Mouse (Mus musculus) erythroid progenitor cell, adult 5-6 weeks (primary cell): Measurements from ENCODE around the gene Hist1h4f. TPM values are rescaled to one million over a fixed set of nuclear protein-coding genes. Genes with fewer than 3 reads are reported as not detected.
"Not testable (repeated sequence)": the region's sequence is repeated elsewhere in the genome, so short reads cannot be mapped to it uniquely, and the experiment has no call there.

Experiments used
- ATAC-seq: replicated peaks from 2 replicates; pipeline ENCODE4 v1.8.0; 2016; ENCODE audit warnings: moderate number of reproducible peaks, mild to moderate bottlenecking, moderate TSS enrichment, inconsistent platforms; ENCODE audit not compliant: poor library complexity, low FRiP score, severe bottlenecking
- total RNA-seq, 2 experiments: library from RNA; stranded (forward) in 1 of 2; stranded (reverse) in 1 of 2; fragments of 150-400 nt in 1 of 2; fragments of 186-747, 209-891 nt in 1 of 2; gene quantifications; 2 replicates each; pipeline versions ENCODE4 v1.2.3 to v1.2.4; 2015 to 2017; ENCODE audit warnings: low replicate concordance in 2 of 2

The Hist1h4f gene
- total RNA-seq (2015; ENCODE audit: low replicate concordance): 838 and 1,105 TPM in 2 replicates
- total RNA-seq (2017; ENCODE audit: low replicate concordance): 7,675 and 12,079 TPM in 2 replicates

DNA sequence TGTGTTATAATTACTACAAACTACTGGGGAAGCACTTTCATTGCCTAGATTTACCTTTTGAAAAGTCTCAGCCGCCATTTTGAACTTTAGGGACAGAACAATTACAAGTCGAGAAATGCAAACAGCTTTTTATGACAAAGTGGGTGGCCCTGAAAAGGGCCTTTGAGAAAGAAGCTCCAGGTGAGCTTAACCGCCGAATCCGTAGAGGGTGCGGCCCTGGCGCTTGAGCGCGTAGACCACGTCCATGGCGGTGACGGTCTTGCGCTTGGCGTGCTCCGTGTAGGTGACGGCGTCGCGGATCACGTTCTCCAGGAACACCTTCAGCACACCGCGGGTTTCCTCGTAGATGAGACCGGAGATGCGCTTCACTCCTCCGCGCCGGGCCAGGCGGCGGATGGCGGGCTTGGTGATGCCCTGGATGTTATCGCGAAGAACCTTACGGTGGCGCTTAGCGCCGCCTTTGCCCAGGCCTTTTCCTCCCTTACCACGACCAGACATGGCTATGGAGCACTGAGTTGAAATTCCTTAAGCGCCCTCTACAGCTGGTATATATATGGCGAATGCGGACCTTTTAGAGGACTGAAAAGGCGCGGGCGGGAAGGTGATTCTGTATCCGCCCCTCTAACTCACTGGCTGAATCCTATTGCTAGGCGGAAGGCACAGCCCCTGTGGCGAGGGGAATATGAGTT is at the start of gene Hist1h4f:
Hist1h4f (minus strand) TSS at position 503 of the 689 bp plus-strand sequence.
- peak; percentile 52 for ATAC-seq

GRCm38 (mm10) chr13:23597957-23598356 is 46.5 kb upstream of the Hist1h4f start:
- peak; percentile 49 for ATAC-seq

DNA sequence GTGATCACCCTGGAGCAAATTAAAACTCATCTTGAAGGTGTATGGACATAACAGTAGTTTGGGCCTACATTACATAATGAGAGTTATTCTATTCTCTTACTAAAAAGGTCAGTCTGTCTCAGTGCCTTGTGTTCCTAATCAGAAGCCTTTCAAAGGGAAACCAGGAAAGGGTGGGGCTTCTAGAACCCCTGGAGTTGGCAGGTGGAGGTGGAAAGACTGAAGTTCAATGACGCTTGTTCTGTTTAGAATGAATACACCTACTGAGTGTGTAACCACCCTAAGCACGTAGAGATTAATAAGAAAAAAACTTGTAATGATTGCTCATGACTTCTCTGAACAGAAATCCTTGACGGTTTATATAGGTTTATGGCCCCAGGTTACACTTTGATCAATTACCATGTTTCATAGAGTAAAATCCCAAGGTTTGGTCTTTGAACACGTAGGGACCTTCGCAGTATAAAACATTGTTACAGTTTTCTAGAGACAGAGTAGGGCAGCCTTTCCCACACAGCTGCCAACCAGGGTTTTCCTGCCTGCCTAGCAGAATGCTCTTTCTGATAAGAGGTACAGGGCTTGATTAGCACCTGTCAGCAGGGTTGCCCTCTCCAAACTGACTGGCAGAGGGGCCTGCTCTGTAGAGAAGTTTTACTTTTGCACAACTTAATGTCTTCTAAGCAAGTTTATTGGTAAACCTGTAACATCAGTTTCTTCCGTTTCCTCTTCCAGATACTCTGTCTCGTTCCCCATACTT is 44.3 kb upstream of the Hist1h4f start:
- peak; percentile 93 for ATAC-seq

- no peak for ATAC-seq
These were observed 43.7 kb upstream of the Hist1h4f start for GRCm38 (mm10) chr13:23595185-23595584.

DNA sequence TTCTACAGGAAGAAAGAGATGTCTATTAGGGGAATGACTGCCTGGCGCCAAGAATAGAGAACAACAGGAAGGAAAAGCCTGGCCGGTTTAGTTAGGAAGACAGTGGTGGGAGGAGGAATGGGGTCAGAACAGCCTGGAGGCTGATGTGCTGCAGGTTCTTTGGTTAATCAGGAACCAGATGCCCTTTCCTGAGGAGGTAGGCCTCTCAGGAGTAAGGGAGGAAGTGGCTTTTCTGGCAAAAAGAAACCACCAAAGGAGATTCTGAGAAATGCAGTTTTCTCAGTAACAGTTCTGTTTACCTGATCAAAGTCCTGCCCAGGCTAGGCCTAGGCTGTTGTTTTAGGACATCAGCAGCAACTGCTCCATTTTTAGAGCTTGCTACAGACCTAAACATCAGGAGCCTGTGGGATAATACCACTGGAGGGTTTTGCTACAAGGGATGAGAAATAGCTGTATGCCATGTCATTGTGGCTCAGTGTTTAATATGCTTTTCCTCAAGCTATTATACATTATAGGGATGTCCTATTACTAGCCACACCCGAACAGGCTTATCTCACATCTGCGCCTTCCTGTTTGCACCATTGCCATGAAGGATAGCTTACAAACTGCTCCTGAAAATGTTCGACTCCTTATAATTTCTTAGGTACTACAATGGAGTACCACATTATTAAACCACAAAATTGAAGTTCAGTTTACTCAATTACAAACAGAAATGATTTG is 41.8 kb upstream of the Hist1h4f start:
- peak; percentile 57 for ATAC-seq

- no peak for ATAC-seq
These were observed 41.2 kb upstream of the Hist1h4f start for GRCm38 (mm10) chr13:23592614-23593013.

DNA sequence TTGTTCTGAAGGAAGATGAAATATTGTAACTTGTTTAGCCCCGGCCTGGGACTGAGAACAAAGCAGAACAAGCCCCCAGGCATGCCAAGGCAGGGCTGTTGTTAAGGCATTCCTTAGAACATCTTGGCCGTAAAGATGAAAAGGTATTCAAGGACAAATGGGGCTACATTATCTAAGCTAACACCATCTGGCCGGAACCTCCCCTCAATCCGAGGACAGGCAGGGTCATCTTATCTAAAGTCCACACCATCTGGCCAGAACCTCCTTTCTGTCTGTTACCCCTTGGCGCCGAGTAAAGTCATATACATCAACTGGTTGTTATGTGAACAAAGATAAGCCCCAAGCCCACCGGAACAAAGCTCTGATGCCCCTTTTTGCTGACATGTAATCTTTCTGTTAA is 40.4 kb upstream of the Hist1h4f start:
- ATAC-seq: not testable (repeated sequence)

DNA sequence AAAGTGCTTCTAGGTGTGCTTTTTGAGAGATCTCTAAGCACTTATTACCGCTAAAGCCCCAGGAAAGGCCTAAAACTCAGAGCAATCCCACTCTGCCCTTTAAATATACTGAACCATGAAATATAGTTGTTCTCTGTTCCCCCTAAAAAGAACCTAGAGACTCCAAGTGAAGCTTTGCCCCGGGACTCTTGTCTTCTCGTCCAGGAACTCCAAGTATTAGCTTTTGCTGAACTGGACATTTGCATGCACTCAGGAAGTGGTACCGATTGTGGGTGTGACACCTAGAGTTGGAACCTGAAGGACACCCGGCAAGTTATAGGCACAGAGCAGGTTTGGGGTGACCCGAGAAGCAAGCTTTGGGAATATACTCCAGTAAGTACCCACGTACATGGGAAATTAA is 39.8 kb upstream of the Hist1h4f start:
- ATAC-seq: no peak

GRCm38 (mm10) chr13:23586940-23587225 is 35.4 kb upstream of the Hist1h4f start:
- 0 out of 2 replicates have a peak, but pooled peaks have one; percentile 1 for ATAC-seq

GRCm38 (mm10) chr13:23586099-23586939 is 34.9 kb upstream of the Hist1h4f start:
- peak; percentile 26; the same call in 1 of the 2 replicates for ATAC-seq

DNA sequence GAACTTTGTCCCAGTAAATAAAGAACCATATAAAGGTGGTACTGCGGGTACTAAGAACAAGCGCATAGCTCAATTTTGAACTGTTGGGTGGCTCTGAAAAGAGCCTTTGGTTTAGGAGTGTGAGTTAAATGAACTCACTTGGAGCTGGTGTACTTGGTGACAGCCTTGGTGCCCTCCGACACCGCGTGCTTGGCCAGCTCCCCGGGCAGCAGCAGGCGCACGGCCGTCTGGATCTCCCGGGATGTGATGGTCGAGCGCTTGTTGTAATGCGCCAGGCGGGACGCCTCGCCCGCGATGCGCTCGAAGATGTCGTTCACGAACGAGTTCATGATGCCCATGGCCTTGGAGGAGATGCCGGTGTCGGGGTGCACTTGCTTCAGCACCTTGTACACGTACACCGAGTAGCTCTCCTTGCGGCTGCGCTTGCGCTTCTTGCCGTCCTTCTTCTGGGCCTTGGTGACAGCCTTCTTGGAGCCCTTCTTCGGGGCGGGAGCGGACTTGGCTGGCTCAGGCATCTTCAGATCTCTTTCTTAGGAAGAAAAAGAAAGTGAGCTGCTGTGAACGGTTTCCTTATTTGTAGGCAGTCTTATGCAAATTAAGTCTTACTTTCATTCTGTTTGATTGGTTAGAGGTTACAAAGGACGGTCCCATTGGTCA is 34.1 kb upstream of the Hist1h4f start:
- ATAC-seq: peak; percentile 68

DNA sequence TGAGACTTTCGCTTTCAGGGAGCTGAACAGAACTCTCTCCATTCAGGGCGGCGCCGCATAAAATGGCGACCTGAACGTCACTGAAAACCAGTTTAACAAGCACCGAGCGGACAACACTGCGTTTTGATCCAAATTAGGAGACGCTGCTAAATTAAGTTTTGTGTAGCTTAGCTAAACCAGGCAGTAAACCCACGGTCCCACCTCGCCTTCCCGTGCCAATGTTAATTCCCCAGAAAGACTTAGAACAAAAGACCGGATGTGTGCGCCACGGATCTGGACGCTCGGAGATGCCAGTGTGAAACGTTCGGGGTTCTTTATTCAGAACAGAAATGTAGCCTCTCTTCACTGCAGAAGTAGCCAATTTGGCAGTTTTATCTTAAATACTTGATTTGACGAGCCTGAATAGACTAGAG is 33.6 kb upstream of the Hist1h4f start:
- peak; percentile 36 for ATAC-seq

DNA sequence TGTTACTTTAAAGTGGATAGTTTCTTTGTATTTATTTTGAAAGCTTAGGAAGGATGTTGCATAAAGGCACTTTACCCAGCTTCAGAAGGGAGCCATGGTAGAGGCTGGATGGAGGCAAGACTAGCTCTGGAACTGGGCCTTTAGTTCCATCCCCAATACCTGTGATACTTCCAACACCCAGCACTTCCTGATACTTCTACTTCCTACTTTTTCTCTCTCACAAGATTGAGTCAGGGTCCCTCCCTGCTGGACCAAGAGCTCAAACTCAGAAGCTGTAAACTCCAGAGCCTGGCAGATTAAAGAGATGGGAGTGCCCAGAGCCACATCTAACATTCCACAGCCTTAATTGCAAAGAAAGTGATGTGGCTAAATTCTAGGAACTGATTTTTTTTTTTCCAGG is 32.9 kb upstream of the Hist1h4f start:
- ATAC-seq: no peak

GRCm38 (mm10) chr13:23583387-23584068 is 32.1 kb upstream of the Hist1h4f start:
- ATAC-seq: no peak

GRCm38 (mm10) chr13:23582219-23583056 is 31.0 kb upstream of the Hist1h4f start:
- peak; percentile 15 for ATAC-seq

GRCm38 (mm10) chr13:23581408-23582218 is 30.2 kb upstream of the Hist1h4f start, which contains the start of gene Hist1h4d:
Gene Hist1h4d, plus strand, starts transcription at chr13:23581598.
- ATAC-seq: peak; percentile 59

- ATAC-seq: no peak
These were observed 26.4 kb upstream of the Hist1h4f start for GRCm38 (mm10) chr13:23577835-23578234.
